Mouse (Mus musculus) central nervous system, embryonic 11.5 days (tissue): ENCODE data around the gene Slc25a19. TPM values are rescaled to one million over a fixed set of nuclear protein-coding genes. Genes with fewer than 3 reads are reported as not detected.

Experiments used
- polyA plus RNA-seq: library from polyadenylated mRNA; depleted of rRNA; stranded (reverse); fragments of >200 nt; gene quantifications from 2 replicates; pipeline ENCODE4 v1.2.3, GENCODE M21; 2012; rRNA removed

Slc25a19 gene
- 28.0 and 28.7 TPM in 2 replicates for polyA plus RNA-seq

GRCm38 (mm10) chr11:115627705-115628464 lies at the start of gene Slc25a19:
TSS of gene Slc25a19 (minus strand) at chr11:115628295.

GRCm38 (mm10) chr11:115612410-115613137 lies 15.5 kb downstream of the Slc25a19 start, which contains the start of gene Mif4gd:
TSS of gene Mif4gd (minus strand) at chr11:115612969.

DNA sequence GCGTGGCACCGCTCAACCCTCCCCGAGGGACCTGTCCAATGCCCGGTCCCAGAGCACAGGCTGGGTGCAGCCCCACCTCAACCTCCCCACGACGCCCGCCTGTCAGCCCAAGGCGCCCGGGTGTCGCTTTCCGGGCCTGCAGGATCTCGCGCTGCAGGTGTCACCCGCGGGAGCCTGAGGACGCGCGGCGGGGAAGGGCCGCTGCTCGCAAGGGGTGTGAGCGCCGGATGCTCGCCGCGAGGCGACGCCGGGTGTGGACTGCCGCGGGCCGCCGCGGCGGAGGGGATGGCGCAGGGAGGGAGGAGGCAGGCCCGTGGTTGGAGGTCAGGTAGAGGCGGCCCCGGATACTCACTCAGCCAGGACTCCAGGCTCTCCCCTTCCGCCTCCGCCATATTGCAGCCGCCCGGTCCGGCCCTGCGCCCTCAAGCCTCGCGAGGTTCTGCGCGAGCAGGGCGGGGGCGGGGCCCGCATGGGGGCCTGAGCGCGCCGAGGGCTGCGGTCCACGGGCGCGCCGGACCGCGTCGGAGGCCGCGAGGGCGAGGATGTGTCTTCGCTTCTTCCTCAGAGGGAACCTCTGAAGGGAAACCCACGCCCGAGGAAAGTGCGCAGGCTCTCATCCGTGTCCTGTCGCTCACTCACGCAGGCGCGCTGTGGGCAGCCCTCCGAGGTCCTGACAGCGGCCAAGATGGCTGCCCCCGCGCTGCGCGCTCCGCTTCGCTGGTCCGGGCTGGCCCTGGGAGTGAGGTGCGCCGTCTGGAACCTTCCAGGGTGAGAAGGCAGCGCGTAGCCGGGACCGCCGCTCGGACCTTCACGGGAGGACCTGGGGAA lies 24.4 kb downstream of the Slc25a19 start, which contains the start of the genes Mrps7 and Gga3:
TSS of gene Mrps7 (plus strand) at position 450 of the 828 bp plus-strand sequence.
TSS of gene Gga3 (minus strand) at position 576 of the 828 bp plus-strand sequence.

Other genes with a start within 250 kb of the Slc25a19 start
- 29.3 and 33.6 TPM in 2 replicates for gene Cdr2l, start 246.4 kb downstream of the Slc25a19 start, polyA plus RNA-seq
- 139 and 210 TPM in 2 replicates for gene Mrpl58, start 224.5 kb downstream of the Slc25a19 start, polyA plus RNA-seq
- 593 and 879 TPM in 2 replicates for gene Atp5h, start 208.3 kb downstream of the Slc25a19 start, polyA plus RNA-seq
- 40.2 and 48.1 TPM in 2 replicates for gene Kctd2, start 208.2 kb downstream of the Slc25a19 start, polyA plus RNA-seq
- gene Trim80, start 187.8 kb downstream of the Slc25a19 start, polyA plus RNA-seq = 0.10 TPM in 2 replicates
- 0.04 TPM in 1 of 2 replicates, not detected in the other for gene Slc16a5, start 165.8 kb downstream of the Slc25a19 start, polyA plus RNA-seq
- gene Armc7, start 152.6 kb downstream of the Slc25a19 start, polyA plus RNA-seq = 5.2 and 5.9 TPM in 2 replicates
- 50.7 and 84.0 TPM in 2 replicates for gene Nt5c, start 136.4 kb downstream of the Slc25a19 start, polyA plus RNA-seq
- gene Jpt1, start 113.9 kb downstream of the Slc25a19 start, polyA plus RNA-seq = 491 and 541 TPM in 2 replicates
- 729 and 931 TPM in 2 replicates for gene Sumo2, start 92.0 kb downstream of the Slc25a19 start, polyA plus RNA-seq
- 177 and 260 TPM in 2 replicates for gene Nup85, start 63.9 kb downstream of the Slc25a19 start, polyA plus RNA-seq
- 46.0 and 49.5 TPM in 2 replicates for gene Mrps7, start 24.4 kb downstream of the Slc25a19 start, polyA plus RNA-seq
- 27.1 and 43.6 TPM in 2 replicates for gene Gga3, start 24.2 kb downstream of the Slc25a19 start, polyA plus RNA-seq
- gene Mif4gd, start 15.3 kb downstream of the Slc25a19 start, polyA plus RNA-seq = 16.9 and 20.8 TPM in 2 replicates
- gene Grb2, start 80.3 kb upstream of the Slc25a19 start, polyA plus RNA-seq = 66.4 and 72.0 TPM in 2 replicates
- gene Tmem94, start 137.1 kb upstream of the Slc25a19 start, polyA plus RNA-seq = 35.3 and 43.4 TPM in 2 replicates
- gene Caskin2, start 185.3 kb upstream of the Slc25a19 start, polyA plus RNA-seq = 22.0 and 25.5 TPM in 2 replicates
- gene Tsen54, start 186.4 kb upstream of the Slc25a19 start, polyA plus RNA-seq = 27.6 and 38.3 TPM in 2 replicates
- 5.4 and 6.8 TPM in 2 replicates for gene Llgl2, start 195.8 kb upstream of the Slc25a19 start, polyA plus RNA-seq
- gene Myo15b, start 230.1 kb upstream of the Slc25a19 start, polyA plus RNA-seq = 0.36 and 0.45 TPM in 2 replicates